Comparison of ENCODE assay signal across 11 mouse cellular contexts in the genomic region with DNA sequence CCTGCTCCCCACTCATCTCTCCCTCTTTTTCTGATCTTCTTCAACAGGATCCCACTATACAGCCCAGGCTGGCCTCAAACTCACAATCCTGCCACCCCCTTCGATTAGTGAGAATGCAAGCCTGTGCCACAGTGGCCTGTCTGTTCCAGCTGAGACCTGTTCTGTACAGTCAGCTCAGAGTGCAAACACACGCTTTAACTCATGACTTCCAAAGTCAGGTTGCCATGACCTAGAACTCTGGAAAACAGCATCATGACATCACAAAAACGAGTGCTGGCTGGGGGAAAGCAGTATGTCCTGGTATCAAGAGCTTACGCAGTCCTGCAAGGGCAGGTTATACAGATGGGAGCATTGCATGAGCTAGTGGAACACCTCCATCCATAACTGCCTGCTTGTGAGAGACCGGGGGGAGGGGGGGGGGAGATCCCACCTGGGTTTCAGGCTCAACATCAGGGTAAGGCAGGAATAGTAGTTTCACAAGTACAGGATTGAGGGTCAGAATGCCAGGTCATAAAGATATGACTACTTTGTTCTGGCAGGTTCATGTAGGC. TPM values are rescaled to one million over a fixed set of nuclear protein-coding genes. Genes with fewer than 3 reads are reported as not detected.
DNase-seq lines count a peak whose midpoint lies in the region; ATAC-seq and TF ChIP-seq lines count a peak whose summit lies in the region.
"Had no signal": no experiment of that assay in that cellular context is flagged by ENCODE, and none has a peak within 500 bp of the region (broad histone marks: within the 10 kb centered on the region; RNA-seq: fewer than 3 reads in every experiment).

No protein-coding gene starts in this region.

- no peak for TF ChIP-seq CTCF in left cerebral cortex, adult 2 months (IDR thresholded peaks at IDR 0.05)

- no peaks in the 10 kb centered on the region for H3K36me3 ChIP-seq in forebrain, embryonic 14.5 days (ENCODE audit: control insufficient read depth, insufficient read depth, low read length)
- H3K36me3 ChIP-seq in hindbrain, embryonic 15.5 days = no peaks in the 10 kb centered on the region

- no peaks in the 10 kb centered on the region for H3K27me3 ChIP-seq in forebrain, embryonic 14.5 days (replicated peaks; ENCODE audit: control insufficient read depth, insufficient read depth, low read length)
- no peaks in the 10 kb centered on the region for H3K27me3 ChIP-seq in hindbrain, embryonic 15.5 days

- no peak for DNase-seq in left cerebral cortex, adult 2 months (ENCODE audit: extremely low spot score in 1 of 2, low spot score in 2 of 2)
- no peak for DNase-seq in left cerebral cortex, adult 8-10 months (ENCODE audit: low spot score in 2 of 2)
- no peak for DNase-seq in forebrain, embryonic 14.5 days (ENCODE audit: low spot score)
- DNase-seq in naive thymus-derived CD4-positive, alpha-beta T cell, adult 2 months (ENCODE audit: low read depth) = peak; percentile 4
- DNase-seq in spleen, postnatal 14 days (ENCODE audit: low spot score in 2 of 2) = no peak
- no peak for DNase-seq in heart, adult 8-10 months (ENCODE audit: low spot score)
- no peak for DNase-seq in right cerebral cortex, postnatal 25 days
- DNase-seq: left cerebral cortex, postnatal 4 days; lung, embryonic 14.5 days; thymus, adult 18-20 months had no signal

- intact Hi-C loops in left cerebral cortex, adult 2 months (cut with DNase I) = loop anchor here (2.0 to 10.0 kb wide), 6 partner anchors 69 to 1321 kb away; a partner anchor contains a TSS

- 0 out of 2 replicates have a peak overlapping the region, but pooled peaks have one; percentile 47 for H3K9ac ChIP-seq in forebrain, embryonic 14.5 days (ENCODE audit: low read length)
- H3K9ac ChIP-seq in hindbrain, embryonic 15.5 days = no peak overlapping the region
- H3K9ac ChIP-seq: lung, embryonic 14.5 days had no signal

- no peaks in the 10 kb centered on the region for H3K4me1 ChIP-seq in forebrain, embryonic 14.5 days (ENCODE audit: control insufficient read depth, insufficient read depth, low read length)
- peaks cover 4% of the 10 kb centered on the region; the same call in 1 of the 2 replicates for H3K4me1 ChIP-seq in hindbrain, embryonic 15.5 days (replicated peaks)

- no peaks in the 10 kb centered on the region for H3K9me3 ChIP-seq in forebrain, embryonic 14.5 days (replicated peaks; ENCODE audit: control insufficient read depth, low read length)
- no peaks in the 10 kb centered on the region for H3K9me3 ChIP-seq in hindbrain, embryonic 15.5 days

- peak overlapping the region; percentile 45 for H3K4me3 ChIP-seq in left cerebral cortex, adult 2 months
- no peak overlapping the region for H3K4me3 ChIP-seq in forebrain, embryonic 14.5 days (ENCODE audit: low read depth, low read length)
- peak overlapping the region; percentile 22; the same call in 1 of the 2 replicates for H3K4me3 ChIP-seq in hindbrain, embryonic 15.5 days

- 79% methylated on average over 5 of the region's 5 CpGs for WGBS in forebrain, embryonic 14.5 days
- 79% methylated on average over 5 of the region's 5 CpGs for WGBS in hindbrain, embryonic 15.5 days

- peak overlapping the region; percentile 31; the same call in 1 of the 2 replicates for H3K4me2 ChIP-seq in forebrain, embryonic 14.5 days (ENCODE audit: low read length)
- H3K4me2 ChIP-seq in hindbrain, embryonic 15.5 days = peak overlapping the region; percentile 49

- peak overlapping the region; percentile 86; the same call in 1 of the 2 replicates for H3K27ac ChIP-seq in left cerebral cortex, adult 2 months
- no peak overlapping the region for H3K27ac ChIP-seq in forebrain, embryonic 14.5 days (ENCODE audit: low read depth, low read length)
- no peak overlapping the region for H3K27ac ChIP-seq in hindbrain, embryonic 15.5 days (replicated peaks)

- ATAC-seq in forebrain, embryonic 14.5 days = peak; percentile 54
- peak; percentile 43; the same call in 1 of the 2 replicates for ATAC-seq in hindbrain, embryonic 15.5 days (ENCODE audit: low FRiP score, low read depth)

RNA-seq across cellular contexts. Expression of a gene that starts 25.8 kb away (rescaled TPM):
- total RNA-seq in left cerebral cortex, adult 2 months (2021) = 10 to 100 TPM; 20.6 to 22.8 TPM
- 10 to 100 TPM; 20.3 to 24.7 (median 21.5) TPM for total RNA-seq in left cerebral cortex, adult 8-10 months (2022)
- polyA plus RNA-seq in forebrain, embryonic 14.5 days (2014; fragmentation: Nextera tagmentation; extraction: Ambion mirVana) = 9.7 and 9.9 TPM in 2 replicates
- 9.6 and 11.5 TPM in 2 replicates for polyA plus RNA-seq in hindbrain, embryonic 15.5 days (2015; fragmentation: Nextera tagmentation; extraction: Ambion mirVana)
- 10 to 100 TPM; 63.9 to 73.6 (median 69.8) TPM for total RNA-seq in heart, adult 8-10 months (2022)
